Mouse (Mus musculus): Measurements from ENCODE around the gene Krt87.

GRCm38 (mm10) chr15:101436611-101437010, 2.0 kb downstream of the Krt87 start:
- no peak for TF ChIP-seq GATA1 (IDR thresholded peaks at IDR 0.05; ENCODE audit: low read length)
- no peak for TF ChIP-seq TAL1 (IDR thresholded peaks at IDR 0.05; ENCODE audit: low read length)

All from erythroblast, embryonic 14.5 days (primary cell).